Mouse (Mus musculus) kidney, embryonic 15.5 days (tissue): ENCODE measurements at regions not wholly inside any gene's neighbourhood (a gene's known extent, or its start where the extent isn't known, plus 50 kb on each side); places are given as distances from the start of the nearest gene placed in this dataset.

Experiments used
- ATAC-seq: fragments of 200-750 bp; cut with Nextera tagmentation; replicated peaks from 2 replicates; pipeline ENCODE4 v1.8.0; 2017; ENCODE audit warnings: moderate TSS enrichment; ENCODE audit not compliant: low FRiP score
- H3K27ac ChIP-seq: fragments of 300-500 bp; sonication (generic); 2 replicates; pipeline ENCODE4 v1.5.1; 2015; ENCODE audit warnings: mild to moderate bottlenecking, inconsistent platforms
- H3K27me3 ChIP-seq: fragments of 300-500 bp; sonication (generic); 2 replicates; pipeline ENCODE4 v1.6.1; 2015; ENCODE audit warnings: inconsistent platforms
- H3K36me3 ChIP-seq: fragments of 300-500 bp; sonication (generic); 2 replicates; pipeline ENCODE4 v1.6.1; 2015; ENCODE audit warnings: inconsistent platforms
- H3K4me1 ChIP-seq: fragments of 300-500 bp; sonication (generic); 2 replicates; pipeline ENCODE4 v1.6.1; 2015; ENCODE audit warnings: inconsistent platforms
- H3K4me2 ChIP-seq: fragments of 300-500 bp; sonication (generic); 2 replicates; pipeline ENCODE4 v1.6.1; 2015; ENCODE audit warnings: moderate library complexity, mild to moderate bottlenecking, inconsistent platforms
- H3K4me3 ChIP-seq: fragments of 300-500 bp; sonication (generic); replicated peaks from 2 replicates; pipeline ENCODE4 v1.5.1; 2015; ENCODE audit warnings: mild to moderate bottlenecking, inconsistent platforms
- H3K9ac ChIP-seq: fragments of 300-500 bp; sonication (generic); 2 replicates; pipeline ENCODE4 v1.6.1; 2015; ENCODE audit warnings: mild to moderate bottlenecking, inconsistent platforms
- H3K9me3 ChIP-seq: fragments of 300-500 bp; sonication (generic); replicated peaks from 2 replicates; pipeline ENCODE4 v1.6.1; 2016; ENCODE audit warnings: inconsistent platforms
- WGBS: fragments of 180-500 bp; shearing (Covaris S2); methylation state at CpG from one replicate; pipeline ENCODE4 v1.1.7; 2015; ENCODE audit warnings: mixed read lengths; 5-methylcytosine and 5-hydroxymethylcytosine counted together

- H3K36me3 ChIP-seq: no peaks in the 10 kb centered on the region
- H3K4me2 ChIP-seq: no peak overlapping the region
- 38% methylated on average over 7 of the region's 7 CpGs for WGBS
- no peak overlapping the region for H3K9ac ChIP-seq
- peaks cover 25% of the 10 kb centered on the region for H3K4me1 ChIP-seq
- ATAC-seq: peak; percentile 57
- H3K9me3 ChIP-seq: no peaks in the 10 kb centered on the region
- no peak overlapping the region for H3K4me3 ChIP-seq
- no peaks in the 10 kb centered on the region for H3K27me3 ChIP-seq
- peak overlapping the region; percentile 57 for H3K27ac ChIP-seq
Observed at GRCm38 (mm10) chr16:49965528-49966250, 165.4 kb downstream of the Cd47 start.

- Histone ChIP-seq H3K4me2 (no peak overlapping the region), H3K4me3 (no peak overlapping the region), H3K9ac (no peak overlapping the region), H3K9me3 (no peaks in the 10 kb centered on the region), H3K4me1 (peaks cover 25% of the 10 kb centered on the region), H3K27ac (no peak overlapping the region), H3K27me3 (no peaks in the 10 kb centered on the region), H3K36me3 (no peaks in the 10 kb centered on the region)
- peak; percentile 27; the same call in 1 of the 2 replicates for ATAC-seq
- 63% methylated on average over 2 of the region's 2 CpGs for WGBS
Observed at GRCm38 (mm10) chr16:49966251-49966588, 165.9 kb downstream of the Cd47 start.

- no peak overlapping the region for H3K9ac ChIP-seq
- H3K9me3 ChIP-seq: no peaks in the 10 kb centered on the region
- H3K4me1 ChIP-seq: peaks cover 25% of the 10 kb centered on the region
- H3K27me3 ChIP-seq: no peaks in the 10 kb centered on the region
- 86% methylated on average over 7 of the region's 7 CpGs for WGBS
- ATAC-seq: no peak
- H3K4me3 ChIP-seq: no peak overlapping the region
- H3K36me3 ChIP-seq: no peaks in the 10 kb centered on the region
- no peak overlapping the region for H3K27ac ChIP-seq
- no peak overlapping the region for H3K4me2 ChIP-seq
Observed at GRCm38 (mm10) chr16:49967110-49967509, 166.8 kb downstream of the Cd47 start.

GRCm38 (mm10) chr16:49968291-49968870 lies 168.0 kb downstream of the Cd47 start:
- no peak overlapping the region for H3K9ac ChIP-seq
- no peak overlapping the region for H3K4me2 ChIP-seq
- 77% methylated on average over 4 of the region's 4 CpGs for WGBS
- H3K27ac ChIP-seq: 0 out of 2 replicates have a peak overlapping the region, but pooled peaks have one; percentile 37
- H3K36me3 ChIP-seq: no peaks in the 10 kb centered on the region
- no peak for ATAC-seq
- no peak overlapping the region for H3K4me3 ChIP-seq
- peaks cover 25% of the 10 kb centered on the region for H3K4me1 ChIP-seq
- no peaks in the 10 kb centered on the region for H3K27me3 ChIP-seq
- no peaks in the 10 kb centered on the region for H3K9me3 ChIP-seq

GRCm38 (mm10) chr16:49969035-49969434 lies 168.7 kb downstream of the Cd47 start:
- no peak for ATAC-seq
- H3K4me3 ChIP-seq: no peak overlapping the region

GRCm38 (mm10) chr16:49969693-49970296 lies 169.5 kb downstream of the Cd47 start:
- Histone ChIP-seq H3K9ac (no peak overlapping the region), H3K9me3 (no peaks in the 10 kb centered on the region), H3K4me2 (no peak overlapping the region), H3K27me3 (no peaks in the 10 kb centered on the region), H3K27ac (no peak overlapping the region), H3K36me3 (no peaks in the 10 kb centered on the region), H3K4me3 (no peak overlapping the region), H3K4me1 (peaks cover 12% of the 10 kb centered on the region)
- WGBS: 98% methylated on average over 2 of the region's 2 CpGs
- no peak for ATAC-seq

More at GRCm38 (mm10) chr16:49969035-49969434, 168.7 kb downstream of the Cd47 start:
- no peaks in the 10 kb centered on the region for H3K27me3 ChIP-seq
- H3K4me1 ChIP-seq: peaks cover 20% of the 10 kb centered on the region
- H3K27ac ChIP-seq: no peak overlapping the region
- H3K36me3 ChIP-seq: no peaks in the 10 kb centered on the region
- 94% methylated on average over 4 of the region's 4 CpGs for WGBS
- H3K4me2 ChIP-seq: no peak overlapping the region
- no peak overlapping the region for H3K9ac ChIP-seq
- H3K9me3 ChIP-seq: no peaks in the 10 kb centered on the region

GRCm38 (mm10) chr16:49970297-49970804 lies 170.0 kb downstream of the Cd47 start:
- H3K27ac ChIP-seq: no peak overlapping the region
- no peak for ATAC-seq
- H3K4me1 ChIP-seq: peaks cover 7% of the 10 kb centered on the region
- H3K9me3 ChIP-seq: no peaks in the 10 kb centered on the region
- H3K36me3 ChIP-seq: no peaks in the 10 kb centered on the region
- no peak overlapping the region for H3K9ac ChIP-seq
- WGBS: 68% methylated on average over 2 of the region's 2 CpGs
- H3K4me3 ChIP-seq: no peak overlapping the region
- no peak overlapping the region for H3K4me2 ChIP-seq
- H3K27me3 ChIP-seq: no peaks in the 10 kb centered on the region

GRCm38 (mm10) chr16:49971141-49971555 lies 170.8 kb downstream of the Cd47 start:
- Histone ChIP-seq H3K4me2 (no peak overlapping the region), H3K27ac (no peak overlapping the region), H3K4me3 (no peak overlapping the region), H3K9me3 (no peaks in the 10 kb centered on the region), H3K9ac (no peak overlapping the region), H3K4me1 (no peaks in the 10 kb centered on the region; the same call in 1 of the 2 replicates), H3K27me3 (no peaks in the 10 kb centered on the region), H3K36me3 (no peaks in the 10 kb centered on the region)
- ATAC-seq: no peak
- 93% methylated on average over 3 of the region's 3 CpGs for WGBS

GRCm38 (mm10) chr16:49977276-49977675 lies 176.9 kb downstream of the Cd47 start:
- no peak overlapping the region for H3K4me2 ChIP-seq
- no peaks in the 10 kb centered on the region for H3K27me3 ChIP-seq
- ATAC-seq: no peak
- H3K4me3 ChIP-seq: no peak overlapping the region
- H3K4me1 ChIP-seq: no peaks in the 10 kb centered on the region
- H3K27ac ChIP-seq: no peak overlapping the region
- WGBS: 73% methylated on average over 2 of the region's 2 CpGs
- no peak overlapping the region for H3K9ac ChIP-seq
- no peaks in the 10 kb centered on the region for H3K9me3 ChIP-seq
- H3K36me3 ChIP-seq: no peaks in the 10 kb centered on the region

GRCm38 (mm10) chr16:49979426-49979940 lies 179.2 kb downstream of the Cd47 start:
- no peaks in the 10 kb centered on the region for H3K36me3 ChIP-seq
- no peak for ATAC-seq
- H3K27ac ChIP-seq: no peak overlapping the region
- H3K4me3 ChIP-seq: no peak overlapping the region
- WGBS: 93% methylated on average over 4 of the region's 4 CpGs
- no peaks in the 10 kb centered on the region for H3K4me1 ChIP-seq
- H3K4me2 ChIP-seq: no peak overlapping the region
- H3K9ac ChIP-seq: no peak overlapping the region
- no peaks in the 10 kb centered on the region for H3K27me3 ChIP-seq
- no peaks in the 10 kb centered on the region for H3K9me3 ChIP-seq

GRCm38 (mm10) chr16:49980178-49980646 lies 179.9 kb downstream of the Cd47 start:
- Histone ChIP-seq H3K4me1 (peaks cover 4% of the 10 kb centered on the region), H3K4me2 (no peak overlapping the region), H3K27ac (no peak overlapping the region), H3K4me3 (no peak overlapping the region), H3K9me3 (no peaks in the 10 kb centered on the region), H3K36me3 (no peaks in the 10 kb centered on the region), H3K9ac (no peak overlapping the region), H3K27me3 (no peaks in the 10 kb centered on the region)
- WGBS: 76% methylated on average over 10 of the region's 10 CpGs
- no peak for ATAC-seq

- Histone ChIP-seq H3K4me3 (no peak overlapping the region), H3K9me3 (no peaks in the 10 kb centered on the region)
- WGBS: 84% methylated on average over 4 of the region's 4 CpGs
Observed at GRCm38 (mm10) chr16:49982180-49982579, 181.8 kb downstream of the Cd47 start.

More at GRCm38 (mm10) chr16:49982180-49982579, 181.8 kb downstream of the Cd47 start:
- H3K9ac ChIP-seq: no peak overlapping the region
- ATAC-seq: no peak
- H3K4me1 ChIP-seq: peaks cover 10% of the 10 kb centered on the region
- H3K27ac ChIP-seq: no peak overlapping the region
- H3K27me3 ChIP-seq: no peaks in the 10 kb centered on the region
- H3K4me2 ChIP-seq: no peak overlapping the region
- H3K36me3 ChIP-seq: no peaks in the 10 kb centered on the region
